Mouse (Mus musculus): ENCODE data around the gene Usp12.
"Not testable (repeated sequence)": the region's sequence is repeated elsewhere in the genome, so short reads cannot be mapped to it uniquely, and the experiment has no call there.

Gene Usp12

GRCm38 (mm10) chr5:146749857-146750256 is 44.9 kb downstream of the Usp12 start:
- DNase-seq (ENCODE audit: low read depth, low spot score) = no peak

- no peak for DNase-seq (ENCODE audit: low read depth, low spot score)
Measured at GRCm38 (mm10) chr5:146736970-146737495, 57.8 kb downstream of the Usp12 start.

- no peak for DNase-seq (ENCODE audit: low read depth, low spot score)
Measured at GRCm38 (mm10) chr5:146736348-146736747, 58.5 kb downstream of the Usp12 start.

DNA sequence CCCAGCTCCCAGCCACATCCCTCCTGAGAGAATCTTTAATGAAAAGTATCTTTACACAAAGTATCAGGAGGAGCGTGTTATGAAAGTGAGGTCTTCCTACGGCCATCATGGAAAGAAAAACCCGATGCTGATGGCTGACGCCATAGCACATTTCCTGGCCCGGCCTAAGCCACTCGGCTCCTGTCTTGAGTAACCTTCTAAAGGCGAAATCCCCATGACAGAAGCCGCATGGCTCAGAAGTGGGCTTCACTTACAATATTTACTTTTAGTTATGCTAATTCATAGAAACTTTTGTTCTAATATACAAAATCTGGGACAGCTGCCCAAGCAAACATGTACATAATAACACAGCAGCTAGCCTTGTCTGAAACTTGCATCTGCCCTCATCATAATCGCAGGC is 59.8 kb downstream of the Usp12 start:
- not testable (repeated sequence) for DNase-seq (ENCODE audit: low read depth, low spot score)

DNA sequence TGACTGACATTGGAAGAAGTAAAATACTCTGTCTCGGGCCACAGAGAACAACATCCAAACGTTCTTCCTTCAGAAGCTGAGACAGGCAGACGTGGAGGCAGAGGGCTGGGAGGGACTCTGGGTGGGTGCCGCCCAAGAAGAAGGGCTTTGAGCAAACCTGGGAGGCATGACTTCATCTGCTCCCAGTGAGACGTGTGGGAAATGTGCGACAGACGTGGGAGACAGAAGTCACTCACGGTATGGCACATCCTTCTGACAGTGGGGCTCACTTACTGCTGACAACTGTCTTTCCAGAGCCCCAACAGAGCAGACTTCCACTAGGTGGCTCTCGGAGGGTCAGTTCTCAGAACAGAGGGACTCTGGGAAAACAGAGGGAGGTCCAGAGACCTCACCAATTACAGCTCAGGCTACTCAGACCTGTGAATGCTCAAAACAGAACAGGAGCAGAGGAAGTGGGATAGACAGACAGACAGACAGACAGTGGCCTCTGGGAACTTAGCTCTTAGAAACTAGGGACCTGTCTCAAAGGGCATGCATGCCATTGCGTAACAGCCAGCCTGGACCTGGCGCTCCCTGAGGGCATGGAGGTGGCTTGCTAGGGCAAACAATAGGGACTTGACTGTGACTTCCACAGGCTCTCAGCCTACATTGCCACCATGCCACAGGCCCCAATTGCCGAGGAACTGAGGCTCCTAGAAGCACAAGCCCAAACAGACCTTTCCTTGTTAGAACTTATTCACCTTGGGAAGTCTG is 60.7 kb downstream of the Usp12 start:
- DNase-seq (ENCODE audit: low read depth, low spot score) = no peak

DNA sequence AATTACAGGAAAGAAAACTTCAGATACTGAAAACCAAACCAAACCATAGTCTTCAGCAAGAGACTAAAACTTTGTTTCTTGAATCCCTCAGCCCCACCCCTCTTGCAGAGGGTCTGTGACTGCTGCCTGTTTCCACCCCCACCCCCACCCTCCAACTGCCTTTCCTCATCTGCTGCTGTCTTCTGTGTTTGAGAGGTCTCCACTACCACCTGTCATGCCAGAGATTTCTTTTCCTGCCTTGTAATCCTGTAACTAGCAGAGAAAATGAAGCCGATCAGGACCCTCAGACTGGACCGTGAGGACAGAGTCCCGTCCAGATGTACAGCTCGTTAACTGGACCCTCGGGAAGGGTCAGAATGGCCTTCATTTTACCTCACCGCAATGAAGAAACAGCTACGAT is 61.4 kb downstream of the Usp12 start:
- no peak for DNase-seq (ENCODE audit: low read depth, low spot score)

DNA sequence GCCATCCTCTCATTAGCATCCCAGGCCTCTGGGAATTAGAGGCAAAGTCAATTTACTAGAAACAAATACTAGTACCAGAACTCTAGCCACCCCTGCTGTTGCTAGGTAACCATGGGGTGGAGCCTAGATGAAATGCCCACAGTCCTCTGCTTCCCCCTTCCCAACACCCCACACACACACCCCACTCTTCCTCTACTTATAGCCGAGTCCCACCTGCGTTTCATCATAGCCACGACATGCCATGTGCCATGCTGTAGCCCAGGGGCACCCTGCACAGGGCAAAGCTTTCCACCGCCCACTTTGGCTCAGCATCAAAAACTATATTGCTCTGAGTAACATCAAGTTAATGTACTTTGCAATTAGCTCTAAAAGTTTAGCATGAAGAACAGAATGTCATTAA is 67.8 kb downstream of the Usp12 start:
- no peak for DNase-seq (ENCODE audit: low read depth, low spot score)

DNA sequence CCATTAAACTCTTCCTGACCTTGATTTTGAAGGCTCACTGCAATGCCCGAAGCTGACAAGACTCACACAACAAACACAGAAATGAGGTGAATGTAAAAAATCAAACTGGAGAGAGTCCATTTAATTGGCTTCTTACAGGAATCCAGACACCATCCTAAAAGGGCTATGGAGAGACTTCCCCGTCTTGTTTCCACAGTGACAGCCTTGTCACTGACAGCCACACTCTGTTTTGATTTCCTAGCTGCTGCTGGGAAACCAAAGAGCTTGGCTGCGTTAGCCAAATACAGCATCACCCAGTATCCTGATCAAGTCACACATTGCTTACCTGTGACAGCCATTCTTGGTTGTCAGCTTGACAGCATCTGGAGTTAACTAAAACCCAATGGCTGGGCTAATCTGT is 69.8 kb downstream of the Usp12 start:
- DNase-seq (ENCODE audit: low read depth, low spot score) = no peak

- DNase-seq (ENCODE audit: low read depth, low spot score) = no peak
Measured at GRCm38 (mm10) chr5:146723452-146723851, 71.4 kb downstream of the Usp12 start.

GRCm38 (mm10) chr5:146722226-146722625 is 72.6 kb downstream of the Usp12 start:
- no peak for DNase-seq (ENCODE audit: low read depth, low spot score)

- no peak for DNase-seq (ENCODE audit: low read depth, low spot score)
Measured at GRCm38 (mm10) chr5:146719584-146720356, 75.0 kb downstream of the Usp12 start.

DNA sequence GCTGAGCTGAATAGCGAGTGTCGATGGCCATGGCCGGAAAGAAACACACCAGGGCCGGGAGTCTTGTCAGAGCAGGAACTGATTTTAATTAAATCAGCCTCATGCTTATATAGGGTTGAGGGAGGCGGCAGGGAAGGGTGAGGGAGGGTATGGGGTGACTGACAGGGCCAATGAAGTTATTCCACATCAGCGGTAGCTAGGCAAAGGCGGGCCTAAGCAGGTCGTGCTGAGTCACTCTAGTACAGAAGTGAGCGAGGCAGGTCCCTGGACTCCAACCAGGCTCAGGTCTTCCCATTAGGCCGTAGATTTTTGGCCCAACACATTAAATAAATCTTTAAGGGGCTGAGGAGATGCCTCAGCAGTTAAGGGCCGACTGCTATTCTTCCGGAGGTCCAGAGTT is 81.0 kb downstream of the Usp12 start:
- DNase-seq (ENCODE audit: low read depth, low spot score) = no peak

DNA sequence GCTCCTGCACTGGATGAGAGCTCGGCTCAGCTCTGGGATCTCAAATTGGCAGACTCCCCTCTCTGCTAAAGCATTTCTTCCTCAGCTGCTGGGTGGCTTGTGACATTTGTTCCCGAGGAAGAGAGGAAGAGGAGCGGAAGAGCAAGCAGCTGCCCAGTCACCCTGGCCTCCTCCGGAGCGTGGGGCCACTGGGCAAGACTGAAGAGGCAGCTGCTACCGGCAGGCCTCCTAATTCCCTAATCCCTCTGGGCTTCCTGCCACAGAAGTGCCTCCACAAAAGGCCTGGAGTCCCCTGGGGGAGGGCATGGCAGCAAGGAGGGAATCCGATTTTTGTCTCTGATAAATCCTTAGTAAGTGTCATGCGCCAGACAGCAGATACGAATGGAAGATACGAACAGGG is 81.7 kb downstream of the Usp12 start:
- DNase-seq (ENCODE audit: low read depth, low spot score) = no peak

DNA sequence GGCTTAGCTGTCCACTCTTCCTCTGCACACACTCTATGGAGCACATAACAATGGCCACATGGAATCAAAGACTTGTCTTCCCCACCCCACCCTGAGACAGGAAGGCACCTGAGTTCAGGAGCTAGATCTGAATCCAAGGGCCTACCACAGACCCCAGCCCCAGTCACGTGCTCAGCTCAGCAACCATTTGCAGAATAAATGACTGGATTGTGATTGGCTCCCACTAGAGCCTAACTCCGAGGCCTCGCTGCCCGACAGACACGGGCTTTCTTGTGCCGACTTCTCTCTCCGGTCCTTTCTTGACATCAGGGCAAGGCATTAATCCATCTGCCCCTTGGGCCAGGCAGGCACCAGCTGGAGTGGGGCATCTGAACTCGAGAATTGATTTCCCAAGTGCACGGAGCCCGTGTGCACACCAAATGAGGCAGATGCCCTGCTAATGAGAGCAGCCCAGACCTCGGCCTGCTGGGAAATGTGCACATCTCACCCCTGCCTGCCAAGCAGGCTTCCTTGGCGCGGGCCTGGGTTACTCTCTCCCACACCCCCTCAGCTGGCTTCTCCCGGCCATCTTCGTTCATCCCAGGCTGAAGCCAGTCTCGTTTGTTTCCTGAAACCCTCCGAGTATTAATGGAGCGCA is 82.4 kb downstream of the Usp12 start:
- DNase-seq (ENCODE audit: low read depth, low spot score) = no peak

GRCm38 (mm10) chr5:146709361-146709760 is 85.4 kb downstream of the Usp12 start:
- no peak for DNase-seq (ENCODE audit: low read depth, low spot score)

- DNase-seq (ENCODE audit: low read depth, low spot score) = peak; percentile 60
Measured at GRCm38 (mm10) chr5:146705815-146706408, 88.9 kb downstream of the Usp12 start.

DNA sequence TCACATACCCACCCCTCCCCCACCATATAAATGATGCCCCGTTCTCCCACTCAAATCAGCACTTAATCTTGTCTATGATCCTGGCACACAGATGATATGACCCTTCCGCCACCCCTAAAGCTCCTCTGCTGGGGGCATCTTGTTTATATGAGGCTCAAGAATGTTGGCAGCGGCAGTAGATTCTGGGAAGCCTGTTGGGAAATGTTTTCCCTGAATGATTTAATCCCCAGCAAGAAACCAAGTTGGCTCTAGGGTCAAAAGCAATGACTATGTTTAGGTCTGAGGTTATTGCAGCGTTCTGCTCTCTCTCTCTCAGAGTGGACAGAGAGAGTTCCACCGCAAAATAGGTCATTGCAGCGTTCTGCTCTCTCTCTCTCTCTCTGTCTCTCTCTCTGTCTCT is 89.4 kb downstream of the Usp12 start:
- DNase-seq (ENCODE audit: low read depth, low spot score) = no peak

GRCm38 (mm10) chr5:146704241-146704640 is 90.6 kb downstream of the Usp12 start:
- no peak for DNase-seq (ENCODE audit: low read depth, low spot score)

GRCm38 (mm10) chr5:146703710-146704121 is 91.1 kb downstream of the Usp12 start:
- DNase-seq (ENCODE audit: low read depth, low spot score) = no peak

GRCm38 (mm10) chr5:146700099-146700498 is 94.7 kb downstream of the Usp12 start:
- DNase-seq (ENCODE audit: low read depth, low spot score) = no peak

GRCm38 (mm10) chr5:146699433-146700019 is 95.3 kb downstream of the Usp12 start:
- DNase-seq (ENCODE audit: low read depth, low spot score) = no peak

DNA sequence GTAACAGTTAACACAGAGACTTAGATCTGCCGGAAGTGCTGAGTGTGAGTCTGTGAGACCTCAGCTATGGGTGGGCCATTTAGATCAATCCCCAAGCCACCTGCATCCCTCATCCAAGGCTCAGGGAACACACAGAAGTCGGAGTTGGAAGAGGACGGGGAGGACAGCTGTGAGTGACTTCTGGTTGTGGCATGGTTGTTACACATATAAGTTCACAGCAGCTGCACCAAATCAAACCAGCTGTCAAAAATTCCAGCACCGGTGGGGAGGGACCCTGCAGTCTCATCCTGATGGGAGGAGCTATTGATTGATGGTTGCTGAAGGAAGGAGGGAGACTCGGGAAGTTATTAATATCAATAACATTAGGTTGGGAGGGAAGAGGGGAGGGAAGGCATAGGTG is 99.3 kb downstream of the Usp12 start:
- DNase-seq (ENCODE audit: low read depth, low spot score) = no peak
